Mouse (Mus musculus): Measurements from ENCODE around the gene Atxn2. TPM values are rescaled to one million over a fixed set of nuclear protein-coding genes. Genes with fewer than 3 reads are reported as not detected.

The Atxn2 gene
- total RNA-seq, 2 experiments from 2014 or later: 228 to 234 TPM

- no peak for DNase-seq (ENCODE audit: low spot score in 2 of 2)
- intact Hi-C loops (cut with DNase I): no loop called here
Observed at GRCm38 (mm10) chr5:121749633-121750032, 38.5 kb downstream of the Atxn2 start.

- DNase-seq (ENCODE audit: low spot score in 2 of 2): no peak
- intact Hi-C loops (cut with DNase I): no loop called here
Observed at GRCm38 (mm10) chr5:121757900-121758299, 46.8 kb downstream of the Atxn2 start.

GRCm38 (mm10) chr5:121758341-121758740 lies 47.2 kb downstream of the Atxn2 start:
- intact Hi-C loops (cut with DNase I): no loop called here
- DNase-seq (ENCODE audit: low spot score in 2 of 2): no peak

- no peak for DNase-seq (ENCODE audit: low spot score in 2 of 2)
- intact Hi-C loops (cut with DNase I): no loop called here
Observed at GRCm38 (mm10) chr5:121759921-121760320, 48.8 kb downstream of the Atxn2 start.

- intact Hi-C loops (cut with DNase I): no loop called here
Observed at GRCm38 (mm10) chr5:121761459-121761858, 50.3 kb downstream of the Atxn2 start.

GRCm38 (mm10) chr5:121762949-121763348 lies 51.8 kb downstream of the Atxn2 start:
- DNase-seq (ENCODE audit: low spot score in 2 of 2): no peak
- intact Hi-C loops (cut with DNase I): no loop called here

More at GRCm38 (mm10) chr5:121761459-121761858, 50.3 kb downstream of the Atxn2 start:
- DNase-seq (ENCODE audit: low spot score in 2 of 2): no peak

- intact Hi-C loops (cut with DNase I): loop anchor here (5.0 kb wide), 1 partner anchor 53 kb away; the partner anchor contains the start of gene Atxn2
- no peak for DNase-seq (ENCODE audit: low spot score in 2 of 2)
Observed at GRCm38 (mm10) chr5:121765020-121765419, 53.9 kb downstream of the Atxn2 start.

GRCm38 (mm10) chr5:121766038-121766773 lies 55.1 kb downstream of the Atxn2 start:
- DNase-seq (ENCODE audit: low spot score in 2 of 2): no peak
- intact Hi-C loops (cut with DNase I): loop anchor here (5.0 kb wide), 1 partner anchor 54 kb away; the partner anchor contains the start of gene Atxn2

- DNase-seq (ENCODE audit: low spot score in 2 of 2): no peak
Observed at GRCm38 (mm10) chr5:121767564-121767963, 56.4 kb downstream of the Atxn2 start.

GRCm38 (mm10) chr5:121769827-121770226 lies 58.7 kb downstream of the Atxn2 start:
- DNase-seq (ENCODE audit: low spot score in 2 of 2): no peak
- intact Hi-C loops (cut with DNase I): loop anchor here (5.0 kb wide), 1 partner anchor 58 kb away; the partner anchor contains the start of gene Atxn2

More at GRCm38 (mm10) chr5:121767564-121767963, 56.4 kb downstream of the Atxn2 start:
- intact Hi-C loops (cut with DNase I): loop anchor here (5.0 kb wide), 1 partner anchor 55 kb away; the partner anchor contains the start of gene Atxn2

GRCm38 (mm10) chr5:121771611-121772010 lies 60.5 kb downstream of the Atxn2 start:
- no peak for DNase-seq (ENCODE audit: low spot score in 2 of 2)
- intact Hi-C loops (cut with DNase I): no loop called here

- DNase-seq (ENCODE audit: low spot score in 2 of 2): peak; percentile 72 to 80
- intact Hi-C loops (cut with DNase I): no loop called here
Observed at GRCm38 (mm10) chr5:121778485-121779119, 67.5 kb downstream of the Atxn2 start.

GRCm38 (mm10) chr5:121780180-121780579 lies 69.0 kb downstream of the Atxn2 start:
- intact Hi-C loops (cut with DNase I): no loop called here
- no peak for DNase-seq (ENCODE audit: low spot score in 2 of 2)

- DNase-seq (ENCODE audit: low spot score in 2 of 2): peak in 1 of 2 experiments; percentile 32
- intact Hi-C loops (cut with DNase I): no loop called here
Observed at GRCm38 (mm10) chr5:121782467-121782866, 71.3 kb downstream of the Atxn2 start.

- intact Hi-C loops (cut with DNase I): no loop called here
Observed at GRCm38 (mm10) chr5:121783862-121784500, 72.8 kb downstream of the Atxn2 start.

GRCm38 (mm10) chr5:121791026-121791425 lies 79.9 kb downstream of the Atxn2 start:
- intact Hi-C loops (cut with DNase I): no loop called here
- DNase-seq (ENCODE audit: low spot score in 2 of 2): no peak

More at GRCm38 (mm10) chr5:121783862-121784500, 72.8 kb downstream of the Atxn2 start:
- DNase-seq (ENCODE audit: low spot score in 2 of 2): no peak

GRCm38 (mm10) chr5:121795800-121796199 lies 84.7 kb downstream of the Atxn2 start:
- intact Hi-C loops (cut with DNase I): no loop called here
- no peak for DNase-seq (ENCODE audit: low spot score in 2 of 2)

GRCm38 (mm10) chr5:121798447-121798846 lies 87.3 kb downstream of the Atxn2 start:
- intact Hi-C loops (cut with DNase I): no loop called here
- DNase-seq (ENCODE audit: low spot score in 2 of 2): no peak

GRCm38 (mm10) chr5:121807186-121807585 lies 96.0 kb downstream of the Atxn2 start:
- intact Hi-C loops (cut with DNase I): loop anchor here (5.0 kb wide), 1 partner anchor 35 kb away; no protein-coding TSS in a partner anchor
- peak in 1 of 2 experiments; percentile 52 for DNase-seq (ENCODE audit: low spot score in 2 of 2)

GRCm38 (mm10) chr5:121808202-121808601 lies 97.1 kb downstream of the Atxn2 start:
- intact Hi-C loops (cut with DNase I): loop anchor here (5.0 kb wide), 1 partner anchor 34 kb away; no protein-coding TSS in a partner anchor
- no peak for DNase-seq (ENCODE audit: low spot score in 2 of 2)
